Mouse (Mus musculus) limb, embryonic 12.5 days (tissue): ENCODE results near the gene Olfr724. TPM values are rescaled to one million over a fixed set of nuclear protein-coding genes. Genes with fewer than 3 reads are reported as not detected.
"Not testable (repeated sequence)": the region's sequence is repeated elsewhere in the genome, so short reads cannot be mapped to it uniquely, and the experiment has no call there.

Experiments used
- ATAC-seq: fragments of 200-750 bp; cut with Nextera tagmentation; 2 replicates; pipeline ENCODE4 v1.8.0; 2017; ENCODE audit warnings: low read depth, moderate TSS enrichment; ENCODE audit not compliant: insufficient number of reproducible peaks, insufficient read depth, low FRiP score, low TSS enrichment
- H3K27ac ChIP-seq: fragments of 300-500 bp; sonication (generic); 2 replicates; pipeline ENCODE4 v1.5.1; 2016; ENCODE audit warnings: mild to moderate bottlenecking, moderate library complexity
- H3K27me3 ChIP-seq: fragments of 300-500 bp; sonication (generic); 2 replicates; pipeline ENCODE4 v1.6.1; 2016; ENCODE audit warnings: mild to moderate bottlenecking, moderate library complexity
- H3K36me3 ChIP-seq: fragments of 300-500 bp; sonication (generic); 2 replicates; pipeline ENCODE4 v1.6.1; 2016; ENCODE audit warnings: mild to moderate bottlenecking, moderate library complexity
- H3K4me1 ChIP-seq: fragments of 300-500 bp; sonication (generic); replicated peaks from 2 replicates; pipeline ENCODE4 v1.6.1; 2016
- H3K4me2 ChIP-seq: fragments of 300-500 bp; sonication (generic); 2 replicates; pipeline ENCODE4 v1.6.1; 2016; ENCODE audit warnings: mild to moderate bottlenecking, moderate library complexity
- H3K4me3 ChIP-seq: fragments of 300-500 bp; sonication (generic); replicated peaks from 2 replicates; pipeline ENCODE4 v1.5.1; 2016; ENCODE audit warnings: mild to moderate bottlenecking
- H3K9ac ChIP-seq: fragments of 300-500 bp; sonication (generic); replicated peaks from 2 replicates; pipeline ENCODE4 v1.6.1; 2016; ENCODE audit warnings: mild to moderate bottlenecking, moderate library complexity
- H3K9me3 ChIP-seq: fragments of 300-500 bp; sonication (generic); 2 replicates; pipeline ENCODE4 v1.6.1; 2016; ENCODE audit warnings: mild to moderate bottlenecking, moderate library complexity
- WGBS: fragments of 180-500 bp; shearing (Covaris S2); methylation state at CpG from one replicate; pipeline ENCODE4 v1.1.7; 2016; 5-methylcytosine and 5-hydroxymethylcytosine counted together
- polyA plus RNA-seq: library from polyadenylated mRNA; unstranded; fragments of >200 nt; fragmentation: Nextera tagmentation; extraction: Ambion mirVana; gene quantifications from 2 replicates; pipeline ENCODE4 v1.2.1, GENCODE M21; 2016

Olfr724 gene
- polyA plus RNA-seq: not detected in 2 replicates

DNA sequence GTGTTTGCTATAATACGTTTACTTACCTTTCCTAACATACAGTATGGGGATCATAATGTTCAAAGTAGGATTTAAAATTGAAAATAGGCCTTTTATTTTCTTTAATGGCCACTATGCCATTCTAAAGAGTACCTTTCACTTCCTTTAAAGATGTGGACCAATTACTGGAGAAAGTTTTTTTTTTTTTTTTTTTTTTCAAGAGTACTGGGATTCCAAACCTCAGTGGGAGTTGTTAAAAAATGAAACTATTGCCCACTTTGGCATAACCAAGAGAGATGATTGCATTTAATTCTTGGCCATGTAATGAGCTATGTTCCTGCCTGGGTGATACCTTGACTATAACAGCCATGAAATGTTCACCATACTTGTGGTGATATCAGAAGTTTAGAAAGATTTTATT, at the start of gene Olfr724:
Gene Olfr724 (minus strand): TSS at position 101 of the 400 bp plus-strand sequence.
- WGBS: 71% methylated on average over 1 of the region's 1 CpGs

DNA sequence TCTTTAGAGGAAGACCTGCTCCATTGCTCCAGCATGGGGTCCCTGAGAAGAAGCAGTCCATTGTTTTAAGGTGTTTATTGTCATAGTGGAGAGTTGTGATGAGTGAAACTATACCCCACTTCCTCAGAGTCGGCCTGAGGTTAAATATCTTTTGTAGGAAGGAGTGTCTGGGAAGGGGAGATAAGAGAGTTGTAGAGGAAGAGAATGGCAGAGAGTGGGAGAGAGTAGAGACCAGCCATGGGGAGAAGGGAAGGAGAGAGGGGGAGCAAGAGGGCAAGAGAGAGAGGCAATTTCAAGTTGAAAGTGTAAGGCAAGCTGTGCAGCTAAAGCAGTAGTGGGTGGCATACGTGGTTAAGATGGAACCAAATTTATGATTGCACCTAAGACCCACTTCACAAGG, 7.2 kb downstream of the Olfr724 start:
- Histone ChIP-seq H3K27me3 (no peaks in the 10 kb centered on the region), H3K9me3 (peaks cover 8% of the 10 kb centered on the region; the same call in 1 of the 2 replicates), H3K4me3 (no peak overlapping the region), H3K9ac (no peak overlapping the region), H3K4me2 (no peak overlapping the region), H3K36me3 (no peaks in the 10 kb centered on the region), H3K27ac (no peak overlapping the region), H3K4me1 (no peaks in the 10 kb centered on the region)
- 54% methylated on average over 2 of the region's 2 CpGs for WGBS
- ATAC-seq: no peak

More for the DNA sequence above, at the start of gene Olfr724:
- H3K4me1 ChIP-seq, H3K9ac ChIP-seq, H3K27ac ChIP-seq, H3K27me3 ChIP-seq, ATAC-seq, H3K9me3 ChIP-seq, H3K36me3 ChIP-seq, H3K4me3 ChIP-seq, H3K4me2 ChIP-seq: not testable (repeated sequence)

DNA sequence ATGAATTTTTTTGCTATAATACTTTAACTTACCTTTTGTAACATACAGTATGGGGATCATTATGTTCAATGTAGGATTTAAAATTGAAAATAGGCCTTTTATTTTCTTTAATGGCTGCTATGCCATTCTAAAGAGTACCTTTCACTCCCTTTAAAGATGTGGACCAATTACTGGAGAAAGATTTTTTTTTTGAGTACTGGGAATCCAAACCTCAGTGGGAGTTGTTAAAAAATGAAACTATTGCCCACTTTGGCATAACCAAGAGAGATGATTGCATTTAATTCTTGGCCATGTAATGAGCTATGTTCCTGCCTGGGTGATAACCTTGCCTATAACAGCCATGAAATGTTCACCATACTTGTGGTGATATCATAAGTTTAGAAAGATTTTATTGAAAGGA, 31.4 kb downstream of the Olfr724 start, which contains the start of gene Olfr723:
Gene Olfr723 (minus strand): TSS at position 101 of the 400 bp plus-strand sequence.
- H3K4me2 ChIP-seq, H3K9ac ChIP-seq, H3K4me1 ChIP-seq, H3K27ac ChIP-seq, ATAC-seq, H3K4me3 ChIP-seq, H3K36me3 ChIP-seq, H3K27me3 ChIP-seq, H3K9me3 ChIP-seq: not testable (repeated sequence)

Other genes with a start within 250 kb of the Olfr724 start
- 12.1 and 12.5 TPM in 2 replicates for gene Armh4, start 179.9 kb downstream of the Olfr724 start, polyA plus RNA-seq
- not detected in 2 replicates for gene Olfr722, start 61.3 kb downstream of the Olfr724 start, polyA plus RNA-seq
- not detected in 2 replicates for gene Olfr723, start 31.5 kb downstream of the Olfr724 start, polyA plus RNA-seq
- gene Olfr725, start 77.1 kb upstream of the Olfr724 start, polyA plus RNA-seq: not detected in 2 replicates
- gene Olfr726, start 127.7 kb upstream of the Olfr724 start, polyA plus RNA-seq: not detected in 2 replicates
- not detected in 2 replicates for gene Olfr727, start 159.9 kb upstream of the Olfr724 start, polyA plus RNA-seq
- not detected in 2 replicates for gene Olfr728, start 179.4 kb upstream of the Olfr724 start, polyA plus RNA-seq
- not detected in 2 replicates for gene Olfr729, start 189.6 kb upstream of the Olfr724 start, polyA plus RNA-seq
- not detected in 2 replicates for gene Olfr730, start 224.9 kb upstream of the Olfr724 start, polyA plus RNA-seq